Mouse (Mus musculus): ENCODE results near the gene Csrp1. TPM values are rescaled to one million over a fixed set of nuclear protein-coding genes. Genes with fewer than 3 reads are reported as not detected.

Csrp1 gene
- polyA plus RNA-seq, 1 experiment from 2014 or later, result 178 TPM

DNA sequence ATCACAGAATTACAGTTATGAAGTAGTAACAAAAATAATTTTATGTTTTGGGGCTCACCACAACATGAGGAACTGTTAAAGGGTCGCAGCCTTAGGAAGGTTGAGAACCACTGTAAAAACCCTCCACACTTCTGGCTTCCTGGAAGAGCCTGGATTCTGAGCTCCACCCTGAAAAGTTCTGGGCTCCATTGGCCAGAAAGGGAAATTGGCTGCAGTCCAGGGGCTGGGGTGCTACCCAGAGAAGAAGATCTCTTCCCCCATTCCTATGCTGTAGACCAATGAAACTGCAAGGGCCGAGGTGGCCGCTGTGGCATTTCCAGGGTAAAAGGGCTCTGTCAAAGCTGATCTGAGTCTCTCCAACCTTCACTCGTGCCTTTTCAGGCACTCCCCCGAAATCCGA, 21.8 kb upstream of the Csrp1 start:
- no peak for DNase-seq (ENCODE audit: low spot score)

GRCm38 (mm10) chr1:135698451-135698921, 21.4 kb upstream of the Csrp1 start:
- DNase-seq (ENCODE audit: low spot score), result no peak

DNA sequence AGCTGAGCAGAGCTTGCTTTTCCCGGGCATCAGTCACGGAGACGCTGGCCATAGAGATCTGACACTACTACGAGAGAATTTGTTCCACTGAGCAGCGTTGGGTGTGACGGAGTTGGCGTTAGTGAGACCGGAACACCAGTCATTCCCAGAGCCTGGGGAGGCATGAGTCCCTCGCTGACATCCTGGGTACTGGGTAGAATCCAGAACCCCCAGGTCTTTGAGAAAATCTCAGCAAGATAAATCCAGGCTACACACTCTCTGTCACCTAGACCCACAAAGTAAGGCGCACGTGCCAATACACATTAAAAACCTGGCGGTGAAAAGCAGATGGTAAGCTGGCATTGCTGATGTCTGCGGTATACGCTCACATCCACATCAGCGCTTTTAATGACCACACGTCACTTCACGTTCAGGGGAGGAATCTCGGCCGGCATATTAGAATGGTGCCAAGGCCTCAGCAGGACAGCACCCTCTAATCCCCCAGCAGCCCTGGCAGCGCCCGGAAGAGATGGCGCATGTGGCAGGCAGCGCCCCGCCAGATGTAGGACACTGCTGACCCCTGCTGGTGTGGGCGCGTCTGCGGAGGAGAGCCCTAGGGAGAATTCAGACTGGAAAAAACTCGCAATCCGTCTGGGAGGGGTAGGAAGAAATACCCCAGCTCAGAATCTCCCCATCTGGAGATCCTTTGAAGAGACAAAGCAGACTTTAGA, 20.7 kb upstream of the Csrp1 start:
- peak; percentile 55 for DNase-seq (ENCODE audit: low spot score)

- no peak for DNase-seq (ENCODE audit: low spot score)
These were observed 20.0 kb upstream of the Csrp1 start for GRCm38 (mm10) chr1:135699892-135700291.

DNA sequence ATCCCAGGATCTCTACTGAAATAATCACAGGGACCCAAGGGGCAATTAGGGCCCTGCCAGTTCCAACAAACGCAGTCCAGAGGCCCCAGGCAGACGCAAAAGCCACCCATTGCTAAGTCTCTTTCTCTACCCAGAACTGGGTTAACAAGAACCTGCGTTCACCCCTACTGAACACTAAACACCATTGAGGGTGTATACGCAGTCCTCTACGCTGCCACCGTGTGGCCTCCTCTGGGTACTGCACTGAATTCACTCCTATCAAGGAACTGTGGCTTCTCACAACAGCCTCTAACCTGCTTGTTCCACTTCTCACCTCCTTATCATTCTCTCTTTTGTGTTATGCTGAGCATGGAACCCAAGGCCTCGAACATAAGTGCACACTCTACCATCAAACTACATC, 19.3 kb upstream of the Csrp1 start:
- peak; percentile 84 for DNase-seq (ENCODE audit: low spot score)

GRCm38 (mm10) chr1:135701314-135701713, 18.5 kb upstream of the Csrp1 start:
- DNase-seq (ENCODE audit: low spot score), result no peak

- no peak for DNase-seq (ENCODE audit: low spot score)
These were observed 17.1 kb upstream of the Csrp1 start for GRCm38 (mm10) chr1:135702722-135703121.

DNA sequence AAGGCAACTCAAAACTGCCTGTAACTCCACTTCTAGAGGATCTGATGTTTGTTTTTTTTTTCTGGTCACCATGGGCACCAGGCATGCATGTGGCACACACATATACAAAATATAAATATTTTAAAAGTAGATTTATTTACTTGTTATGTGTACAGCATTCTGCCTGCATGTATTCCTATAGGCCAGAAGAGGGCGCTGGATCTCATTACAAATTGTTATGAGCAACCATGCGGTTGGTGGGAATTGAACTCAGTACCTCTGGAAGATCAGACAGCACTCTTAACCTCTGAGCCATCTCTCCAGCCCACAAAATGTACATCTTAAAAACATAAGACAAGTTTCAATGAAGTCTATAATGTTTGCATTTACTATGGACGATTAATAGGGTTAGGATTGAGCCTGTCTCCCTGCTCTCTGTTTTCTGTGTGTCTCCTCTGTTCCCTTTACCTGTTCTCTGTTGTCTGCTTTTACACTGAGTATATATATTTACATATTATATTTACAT, 15.5 kb upstream of the Csrp1 start:
- no peak for DNase-seq (ENCODE audit: low spot score)

DNA sequence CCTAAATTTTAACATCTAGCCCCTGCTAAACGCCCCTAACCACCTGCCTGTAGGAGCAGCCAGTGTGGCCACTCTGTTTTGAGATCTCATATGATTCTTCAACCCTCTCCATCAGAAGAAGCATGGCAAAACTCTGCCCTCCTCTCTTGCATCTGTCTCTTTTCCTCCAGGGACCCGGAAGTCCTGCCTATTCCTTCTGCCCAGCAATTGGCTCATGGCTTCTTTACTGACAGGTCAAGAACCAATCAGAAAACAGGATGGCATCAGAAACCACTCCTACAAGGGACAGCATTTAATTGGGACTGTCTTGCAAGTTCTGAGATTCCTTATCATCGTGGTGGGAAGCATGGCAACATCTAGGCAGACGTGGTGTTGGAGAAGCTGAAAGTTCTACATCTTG, 11.5 kb upstream of the Csrp1 start:
- DNase-seq (ENCODE audit: low spot score), result no peak

- no peak for DNase-seq (ENCODE audit: low spot score)
These were observed 8.7 kb upstream of the Csrp1 start for GRCm38 (mm10) chr1:135711126-135711525.

- peak; percentile 44 for DNase-seq (ENCODE audit: low spot score)
These were observed 5.6 kb upstream of the Csrp1 start for GRCm38 (mm10) chr1:135714028-135714815.

- no peak for DNase-seq (ENCODE audit: low spot score)
These were observed 4.8 kb upstream of the Csrp1 start for GRCm38 (mm10) chr1:135714901-135715609.

DNA sequence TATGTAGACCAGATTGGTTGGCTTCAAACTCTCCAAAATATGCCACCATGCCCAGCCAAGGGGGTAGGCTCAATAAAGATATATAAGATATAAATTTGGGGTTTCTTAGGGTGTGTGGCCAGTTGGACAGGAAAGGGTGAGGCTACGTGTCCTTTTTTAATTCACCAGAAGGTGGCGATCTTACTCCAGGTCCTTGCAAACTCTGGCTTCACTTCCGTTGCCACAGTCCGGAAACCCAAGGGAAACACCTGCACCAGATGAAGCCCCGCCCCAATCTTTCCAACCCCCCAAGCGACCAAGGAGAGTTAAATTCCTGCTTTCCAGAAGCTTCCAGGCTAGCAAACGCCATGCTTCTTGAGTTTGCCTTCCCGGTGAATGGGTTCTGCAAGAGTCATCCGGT, 375 bp upstream of the Csrp1 start:
- peak; percentile 89 for DNase-seq (ENCODE audit: low spot score)

DNA sequence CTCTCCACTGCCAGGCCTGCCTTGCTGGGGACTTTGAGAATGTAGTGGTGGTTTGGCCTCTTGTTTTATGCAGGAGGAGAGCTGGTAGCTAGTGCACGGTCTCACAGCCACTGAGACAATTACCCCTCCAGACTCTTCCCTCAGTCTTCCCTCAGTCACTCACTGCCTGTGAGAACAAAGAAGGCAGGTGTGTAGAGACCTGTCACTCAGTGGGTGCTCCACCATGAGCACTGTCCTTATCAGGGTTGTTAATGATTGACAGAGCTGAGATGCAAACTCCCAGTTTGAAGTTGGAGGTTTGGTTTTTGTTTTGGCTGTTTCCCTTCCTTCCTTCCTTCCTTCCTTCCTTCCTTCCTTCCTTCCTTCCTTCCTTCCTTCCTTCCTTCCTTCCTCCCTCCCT, 3.2 kb downstream of the Csrp1 start:
- DNase-seq (ENCODE audit: low spot score), result no peak

- DNase-seq (ENCODE audit: low spot score), result no peak
These were observed 4.3 kb downstream of the Csrp1 start for GRCm38 (mm10) chr1:135724134-135724533.

DNA sequence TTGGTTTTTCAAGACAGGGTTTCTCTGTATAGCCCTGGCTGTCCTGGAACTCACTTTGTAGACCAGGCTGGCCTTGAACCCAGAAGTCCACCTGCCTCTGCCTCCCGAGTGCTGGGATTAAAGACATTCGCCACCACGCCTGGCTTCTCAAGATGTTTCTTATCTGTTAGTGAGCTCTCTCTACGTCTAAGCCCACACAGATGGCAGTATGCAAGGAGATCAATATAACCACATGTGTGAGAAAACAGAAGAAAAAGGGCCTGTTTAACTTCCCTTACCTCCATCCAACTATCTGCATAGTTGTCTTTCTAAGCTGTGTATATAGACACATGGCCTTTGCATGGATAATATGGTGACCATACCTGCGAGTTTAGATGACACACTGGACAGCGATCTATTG, 5.5 kb downstream of the Csrp1 start:
- DNase-seq (ENCODE audit: low spot score), result peak; percentile 52

GRCm38 (mm10) chr1:135725936-135726335, 6.1 kb downstream of the Csrp1 start:
- no peak for DNase-seq (ENCODE audit: low spot score)

DNA sequence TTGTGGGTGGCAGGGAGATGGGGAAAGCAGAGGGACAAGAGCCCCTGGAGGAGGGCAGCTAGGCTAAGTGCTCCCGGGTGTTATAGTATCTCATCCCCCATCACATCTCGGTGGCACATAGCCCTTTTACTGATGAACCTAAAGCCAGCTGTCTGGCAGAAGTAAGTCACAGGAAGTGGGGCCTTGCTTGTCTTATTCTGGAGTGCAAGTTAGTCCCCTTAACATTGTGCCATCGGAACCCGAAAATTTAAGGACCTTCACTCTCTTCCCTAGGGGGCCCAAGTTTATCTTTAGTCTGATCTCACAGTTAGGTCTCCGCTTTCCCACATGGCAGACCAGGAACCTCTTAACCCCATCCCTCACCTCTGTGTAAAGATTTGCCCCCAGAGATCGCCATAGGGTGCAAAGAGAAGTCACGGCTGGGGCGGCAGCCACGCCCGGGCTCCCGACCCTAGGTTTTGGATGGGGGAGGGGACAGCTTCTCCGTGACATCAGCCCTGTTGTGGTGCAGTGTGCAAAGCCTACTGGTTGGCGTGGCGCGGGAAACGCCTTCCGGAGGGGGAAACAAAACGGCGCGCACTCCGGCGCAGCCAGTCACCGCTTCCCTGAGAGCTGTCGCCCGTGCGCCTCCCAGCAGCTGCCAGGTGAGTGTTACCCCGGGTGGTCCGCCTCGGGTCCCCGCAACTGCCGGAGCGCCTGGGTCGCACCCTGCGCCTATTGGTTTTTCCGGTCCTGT, 8.9 kb downstream of the Csrp1 start:
- peak; percentile 98 for DNase-seq (ENCODE audit: low spot score)

DNA sequence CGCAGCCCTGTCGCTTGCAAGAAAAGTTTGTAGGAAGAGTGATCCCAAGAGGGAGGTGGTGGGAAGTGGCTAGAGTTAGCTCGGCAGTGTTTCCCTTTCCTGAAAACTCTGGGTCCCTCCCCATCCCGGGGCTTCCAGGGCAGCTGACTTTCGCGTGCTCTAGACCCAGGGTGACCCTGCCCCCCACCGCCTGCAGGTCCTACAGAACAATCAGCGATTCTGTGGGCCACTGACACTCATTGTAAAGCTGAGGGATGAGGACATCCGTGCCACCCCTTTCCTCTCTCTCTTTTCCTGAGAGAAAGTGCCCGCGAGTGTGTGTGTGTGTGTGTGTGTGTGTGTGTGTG, 9.5 kb downstream of the Csrp1 start:
- DNase-seq (ENCODE audit: low spot score), result no peak

DNA sequence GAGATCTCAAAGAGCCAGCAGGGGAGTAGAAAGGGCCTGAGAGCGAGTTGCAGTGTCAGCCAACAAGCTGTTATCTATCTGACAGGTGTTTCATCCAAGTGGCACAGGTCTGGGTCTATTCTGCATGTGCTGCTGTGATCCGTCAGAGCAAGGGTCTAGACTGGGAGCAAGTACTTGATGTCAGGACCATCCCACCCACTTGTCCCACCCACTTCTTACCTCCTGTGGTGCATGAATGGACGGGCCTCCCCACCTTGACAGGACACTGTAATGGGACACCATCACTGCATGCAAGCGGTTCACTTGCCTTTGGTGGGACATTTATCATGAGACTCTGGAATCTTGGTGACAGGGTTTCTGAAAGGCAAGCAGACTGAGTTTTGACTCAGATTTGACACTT, 10.0 kb downstream of the Csrp1 start:
- peak; percentile 38 for DNase-seq (ENCODE audit: low spot score)

- no peak for DNase-seq (ENCODE audit: low spot score)
These were observed 10.4 kb downstream of the Csrp1 start for GRCm38 (mm10) chr1:135730296-135730695.
